Mouse (Mus musculus): ENCODE measurements around the gene Mast2.
A peak's percentile ranks its signal among the peaks of the same experiment; 100 is the strongest.

Gene Mast2

DNA sequence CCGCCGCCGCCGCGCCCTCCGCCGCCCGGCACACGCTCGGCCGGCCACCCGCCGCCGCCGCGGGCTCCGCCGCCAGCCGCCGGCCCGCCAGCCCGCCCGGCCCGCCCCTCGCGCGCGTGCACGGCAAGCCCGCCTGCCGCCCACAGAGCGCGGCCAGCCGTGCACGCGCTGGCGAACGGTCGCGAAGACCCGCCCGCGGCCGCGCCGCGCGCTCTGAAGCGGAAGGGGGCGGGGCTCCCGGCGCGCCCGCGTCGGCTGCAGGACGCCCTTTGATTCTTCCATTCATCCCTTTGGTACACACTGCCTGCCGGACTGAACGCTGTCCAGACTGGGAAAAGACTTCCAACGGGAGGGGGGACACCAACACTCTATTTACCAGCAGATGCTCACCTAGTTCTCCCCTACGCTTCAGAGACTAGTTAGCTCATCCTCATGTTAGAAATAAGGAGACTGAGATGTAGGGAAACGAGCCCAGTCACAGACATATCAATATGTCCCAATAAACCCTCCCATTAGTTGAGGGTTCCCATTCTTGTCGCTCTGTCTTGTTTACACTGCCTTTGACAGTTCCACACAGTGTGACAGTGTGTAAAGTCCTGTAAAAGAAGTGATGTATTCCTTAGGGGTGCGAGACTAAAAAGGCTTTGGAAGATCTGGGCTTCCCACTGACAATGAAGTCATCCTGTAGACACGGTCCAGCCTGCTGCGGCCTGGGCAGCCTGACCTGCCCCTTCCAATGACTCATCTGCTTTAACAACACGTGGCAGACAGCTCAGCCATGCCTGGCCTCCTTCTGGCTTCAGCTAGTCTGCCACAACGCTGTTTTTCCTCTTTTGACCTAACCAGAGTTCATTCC lies at the start of gene Mast2:
Gene Mast2, minus strand, starts transcription at position 58 of the 856 bp plus-strand sequence.
- peak; percentile 83 to 87 for DNase-seq

DNA sequence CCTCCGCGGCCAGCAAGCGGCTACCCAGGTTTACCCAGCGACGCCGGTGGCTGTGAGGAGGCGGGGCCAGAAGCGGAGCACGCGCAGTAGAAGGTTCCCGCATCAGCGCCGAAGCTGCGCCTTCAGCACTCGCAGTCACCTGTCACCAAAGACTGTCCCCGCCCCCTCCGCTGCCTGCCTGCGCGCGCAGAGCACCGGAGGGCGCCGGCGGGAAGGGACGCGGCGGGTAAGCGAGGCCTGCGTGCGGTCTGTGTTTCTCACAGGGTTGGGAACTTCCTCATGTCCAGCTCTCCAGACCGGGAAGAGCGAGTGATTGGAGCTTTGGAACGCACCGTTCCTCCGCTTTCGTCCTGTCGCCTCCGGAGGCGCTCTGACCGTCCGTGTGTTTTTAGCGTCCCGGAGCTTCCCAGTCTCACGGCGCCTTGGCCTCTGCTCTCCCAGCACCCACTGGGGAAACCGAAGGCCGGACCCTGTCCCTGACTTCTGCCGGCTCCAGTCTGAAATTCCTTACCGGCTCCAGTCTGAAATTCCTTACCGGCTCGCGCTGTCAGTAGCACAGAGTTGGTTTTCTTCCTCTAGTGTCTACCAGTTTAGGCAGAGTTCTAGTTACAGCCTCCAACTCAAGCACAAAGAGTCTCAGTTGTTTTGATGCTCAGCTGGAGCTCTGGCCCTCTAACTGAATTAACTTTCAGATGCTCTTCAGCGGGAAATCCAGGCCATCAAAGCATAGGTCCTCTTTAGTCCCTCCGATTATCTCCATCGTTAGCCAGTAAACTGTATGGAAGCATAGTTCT lies 43.6 kb upstream of the Mast2 start, which contains the start of gene Ipp:
Gene Ipp, plus strand, starts transcription at position 125 of the 794 bp plus-strand sequence.
- DNase-seq, result peak; percentile 97

DNA sequence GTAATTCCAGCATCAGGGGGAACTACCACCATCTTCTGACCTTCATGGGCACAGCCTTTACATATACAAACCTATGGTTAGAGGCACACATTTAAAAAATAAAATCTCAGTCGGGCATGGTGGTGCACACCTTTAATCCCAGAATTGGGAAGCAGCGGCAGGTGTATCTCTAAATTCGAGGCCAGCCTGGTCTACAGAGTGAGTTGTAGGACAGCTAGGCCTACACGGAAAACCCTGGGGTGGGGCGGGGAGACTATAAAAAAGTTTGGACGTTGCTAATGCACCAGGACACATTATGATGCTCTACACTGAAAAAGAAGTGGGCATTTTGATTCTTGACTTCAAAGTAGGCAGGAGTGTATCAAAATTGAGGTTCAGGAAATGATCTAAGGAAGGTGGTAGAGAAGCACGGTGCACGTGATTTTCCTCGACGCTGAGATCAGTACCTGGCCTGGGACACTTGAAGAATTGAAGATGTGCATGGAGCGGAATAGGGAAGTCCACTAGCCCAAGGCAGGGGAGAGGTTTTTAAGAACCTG lies 43.0 kb upstream of the Mast2 start:
- DNase-seq, result no peak

DNA sequence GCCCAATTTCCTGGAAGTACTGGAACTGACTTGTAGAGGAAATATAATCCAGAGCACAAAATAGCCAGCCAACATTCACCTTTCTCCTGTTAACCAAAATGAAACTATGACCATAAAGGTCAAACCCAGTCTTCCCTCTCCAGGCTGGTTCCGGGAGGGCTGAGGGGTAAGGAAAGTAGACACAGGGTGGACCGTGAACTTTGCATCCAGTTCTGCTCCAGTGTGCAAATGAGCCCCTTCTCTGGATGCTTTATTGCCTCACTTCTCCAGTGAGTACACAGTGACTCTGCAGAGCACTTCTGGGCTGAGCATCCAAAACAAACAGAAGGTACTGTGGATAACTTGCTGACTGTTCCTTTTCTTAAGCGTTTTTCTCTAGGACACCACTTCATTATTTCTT lies 36.0 kb upstream of the Mast2 start:
- DNase-seq, result no peak

DNA sequence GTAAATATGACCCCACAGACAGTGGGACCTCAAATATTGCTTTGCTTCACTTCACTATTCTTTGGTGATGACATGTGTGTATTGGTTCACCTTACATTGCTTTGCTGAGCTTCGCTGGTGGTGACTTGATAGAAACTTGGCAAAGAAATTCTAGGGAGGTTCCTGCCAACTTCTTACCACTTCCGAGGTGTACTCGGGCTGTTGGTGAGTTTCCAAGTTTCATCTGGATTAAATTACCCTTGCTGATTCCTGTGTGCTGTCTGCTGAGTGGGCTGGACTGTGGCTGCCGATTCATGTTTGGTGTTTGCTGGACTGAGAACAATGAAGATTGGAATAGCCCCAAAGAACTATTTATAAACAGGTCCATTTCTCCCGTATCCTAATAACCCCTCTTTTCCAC lies 29.7 kb upstream of the Mast2 start:
- no peak for DNase-seq

DNA sequence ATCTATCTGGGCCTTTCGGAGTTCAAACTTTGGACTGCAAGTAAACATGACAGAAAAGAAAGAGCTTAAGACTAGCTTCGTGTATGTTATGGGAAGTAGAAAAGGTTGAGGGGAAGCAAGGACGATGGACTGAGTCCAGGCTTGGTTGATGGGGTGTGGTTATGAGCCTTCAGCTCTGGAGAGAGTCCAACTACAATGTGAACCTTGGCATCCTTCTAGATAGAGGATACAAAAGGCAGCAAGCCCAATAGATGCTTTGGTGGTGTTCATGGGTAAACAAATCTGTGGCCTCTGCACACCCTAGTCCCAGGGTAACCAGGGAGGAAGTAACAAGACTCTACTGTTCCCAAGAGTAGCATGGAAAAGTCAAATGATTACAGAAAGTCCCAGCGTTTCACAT lies 28.5 kb upstream of the Mast2 start:
- no peak for DNase-seq

DNA sequence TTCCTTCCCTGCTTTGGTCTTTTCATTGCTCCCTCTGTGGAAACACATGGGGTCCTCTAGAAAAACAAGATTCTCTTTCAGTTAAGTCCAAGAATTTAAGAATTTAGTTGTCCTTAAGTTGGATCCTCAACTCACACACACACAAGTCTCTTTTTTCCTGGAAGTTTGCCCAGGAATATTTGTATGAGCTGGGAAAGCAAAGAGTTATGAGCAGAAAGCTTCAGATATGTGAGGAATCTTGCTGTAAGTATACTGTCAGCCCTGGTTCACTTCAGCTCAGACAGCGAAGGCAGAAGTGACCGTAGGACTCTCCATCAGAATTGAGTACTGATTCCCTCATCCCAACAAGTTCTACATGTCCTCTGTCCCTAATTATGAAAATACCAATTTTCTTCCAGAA lies 27.9 kb upstream of the Mast2 start:
- no peak for DNase-seq

DNA sequence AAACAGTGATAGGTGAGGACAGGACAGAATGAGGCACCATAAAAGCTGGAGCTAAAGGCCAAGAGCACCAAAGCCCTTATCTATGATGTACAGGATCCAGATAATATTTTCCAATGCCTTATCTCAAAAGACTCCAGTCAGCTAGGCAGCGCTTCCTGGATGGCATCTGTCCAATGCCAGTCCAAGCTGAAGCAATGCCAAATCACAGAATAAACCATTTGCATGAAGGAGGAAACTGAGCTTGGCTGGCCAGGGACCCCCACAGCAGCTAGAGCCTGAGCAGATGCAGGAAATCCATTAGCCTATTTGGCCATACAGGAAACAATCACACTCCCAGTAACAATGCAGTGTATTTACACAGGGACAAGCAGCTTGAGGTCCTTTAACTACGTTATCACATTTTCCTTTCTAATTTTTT lies 27.1 kb upstream of the Mast2 start:
- DNase-seq, result no peak

DNA sequence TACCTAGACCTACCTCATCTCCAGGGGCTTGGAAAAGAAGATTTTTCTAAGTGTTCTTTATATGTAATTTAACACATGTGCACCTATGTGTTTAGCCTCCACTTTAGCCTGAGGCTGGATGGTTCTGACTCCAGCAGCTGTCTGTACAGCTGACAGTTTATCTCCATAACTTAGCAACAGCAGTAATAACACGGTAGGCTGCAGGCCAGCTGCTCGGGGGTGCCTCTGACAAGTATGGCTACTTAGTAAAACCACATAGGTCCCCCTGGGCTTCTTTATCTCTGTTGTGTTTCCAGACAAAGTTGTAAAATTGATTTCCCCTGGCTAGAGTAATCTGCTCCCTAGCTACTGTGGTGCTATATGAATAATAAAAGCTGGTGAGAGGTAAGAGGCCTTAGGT lies 19.5 kb upstream of the Mast2 start:
- DNase-seq, result no peak

DNA sequence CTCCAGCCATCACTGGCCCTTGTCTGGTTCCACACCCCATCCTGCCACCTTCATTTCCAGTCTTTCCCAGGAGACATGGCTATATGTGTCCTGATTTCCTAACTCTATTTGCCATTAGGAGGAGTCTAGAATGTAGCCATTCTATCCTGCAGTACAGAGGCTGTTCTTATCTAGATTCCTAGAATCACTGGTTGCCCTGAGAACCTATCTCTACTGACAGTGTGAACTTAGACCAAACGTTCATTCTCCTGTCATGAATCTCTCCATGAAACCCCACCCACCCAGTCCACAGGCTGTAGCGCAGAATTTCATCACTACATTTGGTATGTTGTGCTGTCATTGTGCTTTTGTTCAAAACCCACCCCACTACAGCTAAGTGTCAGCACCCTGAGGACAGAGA lies 17.3 kb upstream of the Mast2 start:
- no peak for DNase-seq

DNA sequence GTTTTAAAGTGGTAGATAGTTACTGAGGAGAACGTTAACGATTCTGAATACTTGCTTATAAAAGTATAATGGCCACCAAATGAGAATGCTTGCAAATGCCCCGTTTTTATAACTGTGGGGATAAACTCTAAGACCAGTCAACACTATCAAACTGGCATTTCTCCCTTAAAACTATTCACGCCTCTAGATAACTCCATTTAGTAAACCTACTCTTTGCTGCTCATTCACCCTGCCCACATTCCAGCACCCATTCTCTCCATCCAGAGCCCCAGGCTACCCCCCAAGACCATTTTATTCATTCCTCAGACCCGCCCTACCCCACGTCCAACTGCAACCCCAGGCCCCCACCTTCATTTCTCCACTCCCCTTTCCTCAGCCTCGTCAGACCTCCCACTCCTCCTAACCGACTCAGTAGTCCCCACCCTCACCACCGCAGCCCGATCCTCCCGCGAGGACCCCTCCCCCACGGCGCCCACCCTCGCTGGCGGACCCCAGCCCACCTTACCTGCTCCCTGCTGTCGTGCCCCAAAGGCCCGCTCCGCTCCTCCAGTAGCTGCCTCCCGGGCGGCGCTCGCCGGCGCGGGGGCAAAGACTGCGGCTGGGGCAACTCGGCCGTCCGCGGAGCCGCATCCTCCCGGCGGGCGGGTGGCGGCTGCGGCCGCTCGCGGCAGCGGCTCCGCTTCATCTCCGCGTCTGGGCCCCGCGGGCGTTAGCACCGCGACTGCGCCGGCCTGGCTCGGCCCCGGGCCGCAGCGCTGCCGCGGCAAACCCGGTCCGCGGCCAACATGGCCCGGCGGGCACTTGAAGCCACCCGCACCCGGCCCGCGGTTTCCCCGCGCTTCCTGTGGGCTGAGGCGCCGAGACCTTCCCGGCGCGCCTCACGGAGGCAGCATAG lies 505 bp downstream of the Mast2 start:
- DNase-seq, result peak; percentile 60 to 70

DNA sequence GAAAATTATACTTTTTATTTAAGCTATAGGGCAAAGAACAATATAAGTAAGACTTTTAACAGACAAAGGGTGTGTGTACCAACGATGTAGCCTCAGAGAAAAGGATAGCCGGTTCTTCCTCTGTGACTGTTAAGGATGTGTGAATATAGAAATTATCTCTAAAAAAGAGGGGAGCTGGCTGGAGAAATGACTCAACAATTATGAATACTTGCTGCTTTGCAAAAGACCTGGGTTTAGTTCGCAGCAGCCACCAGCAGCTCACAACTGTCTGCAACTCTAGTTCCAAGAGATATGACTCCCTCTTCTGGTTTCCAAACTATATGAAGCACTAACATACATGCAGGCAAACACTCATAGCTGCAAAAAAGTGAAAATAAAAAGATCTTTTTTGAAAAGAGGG lies 2.0 kb downstream of the Mast2 start:
- DNase-seq, result no peak

DNA sequence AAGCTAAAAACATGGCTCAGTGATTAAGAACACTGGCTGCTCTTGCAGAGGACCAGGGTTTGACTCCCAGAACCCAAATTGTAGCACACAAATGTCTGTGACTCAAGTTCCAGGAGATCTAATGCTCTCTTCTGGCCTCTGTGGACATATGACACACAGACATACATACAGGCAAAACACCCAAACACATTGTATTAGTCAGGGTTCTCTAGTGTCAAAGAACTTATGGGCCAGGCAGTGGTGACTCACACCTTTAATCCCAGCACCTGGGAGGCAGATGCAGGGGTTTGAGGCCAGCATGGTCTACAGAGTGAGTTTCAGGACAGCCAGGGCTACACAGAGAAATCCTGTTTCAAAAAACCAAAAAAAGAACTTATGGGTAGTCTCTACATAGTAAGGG lies 12.4 kb downstream of the Mast2 start:
- no peak for DNase-seq

DNA sequence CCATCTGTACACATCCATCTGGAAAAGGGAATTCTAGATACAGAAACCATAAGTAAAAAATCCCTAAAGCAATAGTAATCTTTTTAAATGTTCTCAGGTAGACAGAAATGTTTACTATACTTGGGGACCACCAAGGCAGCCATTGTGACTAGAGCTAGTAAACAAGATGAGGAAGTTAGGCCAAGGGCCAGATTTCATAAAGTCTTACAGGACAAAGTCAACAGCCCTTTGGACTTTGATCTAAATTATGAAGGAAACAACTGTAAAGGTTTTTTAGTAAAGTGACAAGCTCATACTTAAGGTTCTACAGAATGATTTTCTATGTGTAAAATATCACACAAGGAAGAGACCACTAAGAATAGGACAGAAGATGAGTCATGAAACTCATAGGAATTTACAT lies 14.0 kb downstream of the Mast2 start:
- no peak for DNase-seq

DNA sequence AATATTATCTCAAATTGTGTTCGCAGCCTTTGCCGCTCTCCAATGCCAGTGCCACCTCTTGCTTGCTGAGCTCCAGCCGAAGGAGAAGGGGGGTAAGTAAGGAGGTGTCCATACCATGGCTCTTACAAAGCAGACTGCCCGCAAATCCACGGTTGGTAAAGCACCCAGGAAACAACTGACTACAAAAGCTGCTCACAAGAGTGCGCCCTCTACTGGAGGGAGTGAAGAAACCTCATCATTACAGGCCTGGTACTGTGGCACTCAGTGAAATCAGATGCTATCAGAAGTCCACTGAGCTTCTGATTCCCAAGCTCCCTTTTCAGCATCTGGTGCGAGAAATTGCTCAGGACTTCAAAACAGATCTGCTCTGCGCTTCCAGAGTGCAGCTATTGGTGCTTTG lies 15.3 kb downstream of the Mast2 start:
- peak; percentile 80 for DNase-seq

DNA sequence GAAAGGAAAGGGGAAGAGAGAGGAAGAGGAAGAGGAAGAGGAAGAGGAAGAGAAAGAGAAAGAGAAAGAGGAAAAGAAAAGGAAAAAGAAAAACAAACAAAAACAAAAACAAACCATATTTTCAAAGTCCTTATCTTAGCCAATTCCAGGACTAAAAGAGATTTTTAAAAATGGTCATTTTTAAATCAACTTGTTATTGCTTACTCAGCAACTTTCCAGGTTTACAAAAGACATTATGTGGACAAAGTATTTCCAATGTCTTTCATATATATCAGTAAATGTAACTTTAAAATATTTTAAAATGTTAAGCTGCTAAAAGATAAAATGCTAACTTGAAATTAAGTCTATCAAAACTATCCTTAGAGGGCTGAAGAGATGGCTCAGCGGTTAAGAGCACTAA lies 24.6 kb downstream of the Mast2 start:
- DNase-seq, result no peak

DNA sequence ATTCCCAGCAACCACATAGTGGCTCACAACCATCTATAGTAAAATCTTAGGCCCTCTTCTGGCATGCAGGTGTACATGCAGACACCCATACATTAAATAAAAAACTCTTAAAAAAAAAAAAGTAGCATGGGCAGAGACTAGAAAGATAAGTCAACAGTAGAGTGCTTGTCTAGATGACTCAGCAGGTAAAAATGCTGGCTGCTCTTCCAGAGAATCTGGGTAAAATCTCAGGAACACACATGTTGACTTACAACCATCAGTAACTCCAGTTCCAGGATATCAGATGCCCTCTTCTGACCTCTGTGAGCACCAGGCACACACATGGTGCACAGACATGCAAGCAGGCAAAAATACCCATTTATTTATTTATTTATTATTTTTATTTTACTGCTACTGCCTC lies 25.4 kb downstream of the Mast2 start:
- no peak for DNase-seq

DNA sequence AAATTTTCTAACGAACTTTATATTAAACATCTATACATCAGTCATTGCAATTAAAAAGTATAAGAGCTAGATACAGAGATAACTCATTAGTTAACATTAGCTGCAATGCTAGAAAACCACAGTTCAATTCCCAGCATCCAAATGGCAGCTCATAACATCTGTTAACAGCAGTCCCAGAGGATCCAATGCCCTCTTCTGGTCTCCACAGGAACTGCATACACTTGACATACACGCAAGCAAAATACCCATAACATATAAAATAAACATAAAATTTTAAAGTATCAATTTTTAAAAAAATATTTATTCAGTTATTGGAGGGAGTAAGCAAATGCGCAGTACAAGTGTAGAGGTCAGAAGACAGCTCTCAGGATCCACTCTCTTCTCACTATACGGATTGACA lies 28.4 kb downstream of the Mast2 start:
- no peak for DNase-seq

DNA sequence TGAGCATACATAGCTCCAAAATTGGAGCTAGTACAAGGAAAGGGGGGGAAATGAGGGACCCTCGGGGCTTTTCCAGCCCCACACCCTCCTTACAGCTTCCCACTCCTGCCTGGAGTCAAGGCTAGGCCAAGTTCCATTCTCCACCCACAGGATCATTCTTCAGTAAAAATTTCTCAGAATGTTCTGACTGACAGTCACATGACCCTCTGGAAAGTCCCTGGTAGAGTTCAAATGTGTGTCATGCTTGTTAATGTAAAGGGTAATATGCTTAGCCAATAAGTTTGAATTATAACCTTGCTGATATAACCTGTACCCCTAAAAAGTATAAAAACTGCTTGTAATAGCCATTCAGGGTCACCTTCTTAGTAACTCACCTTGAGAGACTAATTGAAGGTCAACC lies 41.8 kb downstream of the Mast2 start:
- DNase-seq, result no peak

DNA sequence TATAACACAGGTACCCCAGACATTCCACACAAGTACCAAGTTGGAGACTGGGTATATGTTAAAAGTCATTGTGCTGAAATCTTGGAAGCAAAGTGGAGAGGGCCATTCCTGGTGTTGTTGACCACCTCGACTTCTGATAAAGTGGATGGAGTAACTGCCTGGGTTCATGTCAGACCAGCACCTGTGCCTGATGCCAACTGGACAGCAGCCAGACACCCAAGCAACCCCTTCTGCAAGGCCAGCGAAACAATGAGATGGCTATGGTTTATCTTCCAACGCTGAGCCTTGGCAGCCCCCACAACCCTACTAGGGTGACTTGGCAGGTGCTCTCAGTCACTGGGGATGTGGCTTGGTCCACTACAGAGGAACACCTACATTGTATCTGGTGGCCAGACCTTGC lies 42.8 kb downstream of the Mast2 start:
- no peak for DNase-seq

DNA sequence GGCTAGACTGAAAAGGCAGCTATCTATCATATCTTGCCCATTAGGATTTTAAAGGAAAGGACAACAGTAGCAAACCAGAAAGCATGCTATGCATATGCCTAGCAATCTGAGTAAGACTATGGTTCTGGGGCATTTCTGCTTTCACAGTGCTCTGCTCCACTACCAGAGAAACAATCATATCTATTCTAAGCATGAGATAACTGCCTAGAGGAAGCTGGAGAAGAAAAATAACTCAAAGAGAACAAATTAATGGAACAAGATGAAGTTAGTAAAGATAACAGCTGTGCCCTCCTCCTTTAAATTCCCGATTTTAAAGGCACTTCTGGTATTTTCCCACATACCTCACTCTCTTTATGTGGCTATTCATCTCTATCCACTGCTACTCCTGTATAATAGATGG lies 51.0 kb downstream of the Mast2 start:
- no peak for DNase-seq

DNA sequence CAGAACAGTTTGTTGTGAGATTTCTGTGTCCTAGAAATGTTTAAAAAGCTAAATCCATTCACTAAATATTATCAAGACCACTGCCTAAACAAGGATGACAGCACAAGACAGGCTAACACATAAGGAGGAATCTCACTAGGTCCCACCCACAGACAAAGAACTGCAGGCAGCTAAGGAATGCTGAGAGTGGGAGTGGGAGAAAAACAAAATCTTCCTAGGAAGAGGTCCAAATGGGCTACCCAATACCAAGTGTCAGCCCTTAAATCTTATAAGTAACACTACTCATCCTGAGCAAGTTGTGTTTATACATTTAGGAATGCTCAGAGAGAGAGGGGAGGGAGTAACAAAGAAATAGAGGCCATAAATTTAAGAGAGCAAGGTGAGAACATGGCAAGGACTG lies 52.6 kb downstream of the Mast2 start:
- no peak for DNase-seq

DNA sequence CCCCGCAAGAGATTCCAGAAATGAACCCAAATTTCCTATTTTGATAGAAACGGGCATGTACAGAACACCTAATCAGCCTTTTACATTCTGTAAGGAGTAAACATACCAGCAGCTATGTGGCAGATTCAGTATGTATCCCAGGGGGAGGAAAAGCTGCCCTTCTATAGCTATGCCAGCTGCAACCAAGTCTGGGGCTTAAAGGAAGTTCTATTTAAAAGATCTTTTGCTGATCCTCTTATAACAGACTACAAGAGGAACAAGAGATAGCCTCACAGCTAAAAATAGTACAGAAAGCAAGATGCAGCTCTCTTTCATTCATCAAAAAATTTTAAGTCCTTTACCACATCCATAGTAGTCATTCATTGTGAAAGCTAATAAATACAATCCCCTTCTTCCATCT lies 57.3 kb downstream of the Mast2 start:
- no peak for DNase-seq

Measured in B cell, adult 2 months (primary cell).